Mouse (Mus musculus) left cerebral cortex, postnatal 10 days (tissue): ENCODE results near the gene Trmt112. TPM values are rescaled to one million over a fixed set of nuclear protein-coding genes. Genes with fewer than 3 reads are reported as not detected.
"Not testable (repeated sequence)": the region's sequence is repeated elsewhere in the genome, so short reads cannot be mapped to it uniquely, and the experiment has no call there.

Experiments
- DNase-seq, 2 experiments: peaks; one replicate each; pipeline ENCODE4 v3.0.0; 2021 to 2022; ENCODE audit warnings: low spot score in 2 of 2, mixed read lengths in 1 of 2; ENCODE audit errors: extremely low spot score in 1 of 2
- intact Hi-C: fragments of 180-260 bp; cut with DNase I; formaldehyde crosslinking; loops from one replicate; pipeline ENCODE4 v1.15.1; 2025
- total RNA-seq, 2 experiments: library from RNA; stranded (reverse); gene quantifications; 2 replicates each; pipeline ENCODE4 v1.2.3; 2021

The Trmt112 gene
- total RNA-seq, 2 experiments from 2014 or later, result 42.5 to 49.6 TPM

- intact Hi-C loops, result no loop called here
- no peak for DNase-seq
Measured at GRCm38 (mm10) chr19:6907094-6907493, 2.4 kb upstream of the Trmt112 start.

GRCm38 (mm10) chr19:6907811-6908540 is 1.5 kb upstream of the Trmt112 start:
- no peak for DNase-seq
- intact Hi-C loops, result no loop called here

- intact Hi-C loops, result no loop called here
- DNase-seq, result no peak
Measured at GRCm38 (mm10) chr19:6909021-6909420, 477 bp upstream of the Trmt112 start.

GRCm38 (mm10) chr19:6910306-6910705 is 808 bp downstream of the Trmt112 start:
- intact Hi-C loops, result not testable (repeated sequence)
- peak in 1 of 2 experiments; percentile 76 for DNase-seq

- intact Hi-C loops, result no loop called here
- no peak for DNase-seq
Measured at GRCm38 (mm10) chr19:6911101-6912074, 1.9 kb downstream of the Trmt112 start.

- no peak for DNase-seq
Measured at GRCm38 (mm10) chr19:6912205-6912970, 2.9 kb downstream of the Trmt112 start.

GRCm38 (mm10) chr19:6913036-6913435 is 3.5 kb downstream of the Trmt112 start:
- intact Hi-C loops, result no loop called here
- no peak for DNase-seq

More at GRCm38 (mm10) chr19:6912205-6912970, 2.9 kb downstream of the Trmt112 start:
- intact Hi-C loops, result no loop called here

- intact Hi-C loops, result no loop called here
- DNase-seq, result no peak
Measured at GRCm38 (mm10) chr19:6913991-6914390, 4.5 kb downstream of the Trmt112 start.

- no peak for DNase-seq
- intact Hi-C loops, result no loop called here
Measured at GRCm38 (mm10) chr19:6914540-6914939, 5.0 kb downstream of the Trmt112 start.

- DNase-seq, result no peak
- intact Hi-C loops, result no loop called here
Measured at GRCm38 (mm10) chr19:6915276-6915675, 5.8 kb downstream of the Trmt112 start.

- no peak for DNase-seq
- intact Hi-C loops, result no loop called here
Measured at GRCm38 (mm10) chr19:6916496-6916895, 7.0 kb downstream of the Trmt112 start.

GRCm38 (mm10) chr19:6918321-6918720 is 8.8 kb downstream of the Trmt112 start:
- DNase-seq, result no peak
- intact Hi-C loops, result no loop called here

GRCm38 (mm10) chr19:6919431-6919830 is 9.9 kb downstream of the Trmt112 start:
- intact Hi-C loops, result no loop called here
- no peak for DNase-seq

- peak in 1 of 2 experiments; percentile 61 for DNase-seq
- intact Hi-C loops, result loop anchor here (5.0 to 10.0 kb wide), 2 partner anchors 105 to 428 kb away; no protein-coding TSS in a partner anchor
Measured at GRCm38 (mm10) chr19:6919876-6920740, 10.6 kb downstream of the Trmt112 start.

GRCm38 (mm10) chr19:6920741-6921636 is 11.5 kb downstream of the Trmt112 start:
- intact Hi-C loops, result loop anchor here (5.0 to 10.0 kb wide), 2 partner anchors 104 to 429 kb away; no protein-coding TSS in a partner anchor
- peak; percentile 55 to 72 for DNase-seq

GRCm38 (mm10) chr19:6921647-6922567 is 12.4 kb downstream of the Trmt112 start, which contains the start of gene Esrra:
TSS of gene Esrra (minus strand) at chr19:6921813.
- intact Hi-C loops, result loop anchor here (5.0 to 10.0 kb wide), 2 partner anchors 103 to 430 kb away; no protein-coding TSS in a partner anchor
- DNase-seq, result peak; percentile 100
